ENCODE assay signal across 10 mouse cellular contexts in the genomic region with DNA sequence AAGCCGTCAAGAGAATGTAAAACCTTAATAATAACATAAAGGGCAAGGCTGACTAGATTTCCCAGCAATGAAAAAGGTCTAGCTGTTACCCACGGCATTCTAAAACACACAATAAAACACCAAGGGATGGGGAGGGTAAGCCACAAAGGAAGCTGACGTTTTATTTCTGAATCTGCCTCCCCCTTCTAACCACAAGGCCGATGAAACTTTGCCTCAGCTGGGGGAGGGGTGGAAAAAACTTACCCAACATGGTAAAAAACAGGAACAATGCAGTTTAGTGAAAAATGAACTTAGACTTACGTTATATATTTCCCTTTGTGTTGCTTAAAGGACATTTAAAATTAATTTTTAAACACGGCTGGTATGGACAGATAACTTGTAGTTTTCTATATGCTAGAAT. TPM values are rescaled to one million over a fixed set of nuclear protein-coding genes. Genes with fewer than 3 reads are reported as not detected.
A peak's percentile ranks its signal among the peaks of the same experiment; 100 is the strongest.
DNase-seq lines count a peak whose midpoint lies in the region; ATAC-seq and TF ChIP-seq lines count a peak whose summit lies in the region.
"Had no signal": no experiment of that assay in that cellular context is flagged by ENCODE, and none has a peak within 500 bp of the region (broad histone marks: within the 10 kb centered on the region; RNA-seq: fewer than 3 reads in every experiment).

No protein-coding gene starts in this region.

- no peak for TF ChIP-seq RAD21 in MEL (IDR thresholded peaks at IDR 0.05; ENCODE audit: low read depth, low read length)

- H3K4me1 ChIP-seq in MEL (ENCODE audit: control insufficient read depth in 1 of 2, insufficient read depth in 2 of 2, low read length in 2 of 2), result peaks cover 13 to 19% of the 10 kb centered on the region in 2 experiments
- H3K4me1 ChIP-seq: limb, embryonic 15.5 days had no signal

- peak; percentile 84 to 85 for TF ChIP-seq EP300 in MEL (IDR thresholded peaks at IDR 0.05; ENCODE audit: low read depth in 1 of 2, low read length in 2 of 2)

- intact Hi-C loops in left cerebral cortex, postnatal 14 days (cut with DNase I), result no loop called here
- intact Hi-C loops in left cerebral cortex, postnatal 36 days (cut with DNase I), result no loop called here

- DNase-seq in adrenal gland, postnatal 10 days, result peak; percentile 7
- no peak for DNase-seq in adrenal gland, postnatal 4 days (ENCODE audit: low spot score in 2 of 2)
- peak; percentile 93 for DNase-seq in MEL (ENCODE audit: low read depth, low spot score)
- DNase-seq in left cerebral cortex, postnatal 14 days (ENCODE audit: low spot score in 2 of 2), result no peak
- DNase-seq in left cerebral cortex, postnatal 36 days (ENCODE audit: low spot score in 2 of 2), result no peak
- no peak for DNase-seq in frontal cortex, postnatal 14 days (ENCODE audit: low spot score in 2 of 2)

- H3K9me3 ChIP-seq in MEL (replicated peaks; ENCODE audit: insufficient read depth, low read length), result no peaks in the 10 kb centered on the region
- H3K9me3 ChIP-seq: embryonic facial prominence, embryonic 13.5 days; limb, embryonic 15.5 days had no signal

- H3K9ac ChIP-seq in MEL (ENCODE audit: control insufficient read depth, low read depth, low read length, poor library complexity, severe bottlenecking), result peak overlapping the region; percentile 41
- H3K9ac ChIP-seq: embryonic facial prominence, embryonic 13.5 days; limb, embryonic 15.5 days had no signal

- H3K27ac ChIP-seq in MEL (ENCODE audit: control insufficient read depth, low read depth, low read length), result peak overlapping the region; percentile 62
- H3K27ac ChIP-seq: embryonic facial prominence, embryonic 13.5 days; limb, embryonic 15.5 days had no signal

- H3K36me3 ChIP-seq in MEL (ENCODE audit: control insufficient read depth in 1 of 2, insufficient read depth in 2 of 2, low read length in 2 of 2), result peaks cover 6 to 34% of the 10 kb centered on the region in 2 experiments; a peak in 2 of 4 replicates

- ATAC-seq in hematopoietic stem cell, adult 5-6 weeks (replicated peaks in 1 of 2; ENCODE audit: insufficient read depth in 1 of 2, low FRiP score in 2 of 2, low TSS enrichment in 1 of 2, low read depth in 1 of 2, poor library complexity in 2 of 2, severe bottlenecking in 2 of 2), result peak; percentile 94 to 96
- ATAC-seq in neutrophil, adult 5-6 weeks (ENCODE audit: extremely low read depth, insufficient number of reproducible peaks, low FRiP score, poor library complexity, severe bottlenecking), result peak; percentile 81

- H3K79me2 ChIP-seq in MEL (ENCODE audit: control insufficient read depth, insufficient read depth, low read length, poor library complexity), result peaks cover 2% of the 10 kb centered on the region; the same call in 1 of the 2 replicates

- H3K27me3 ChIP-seq in MEL (ENCODE audit: control insufficient read depth in 1 of 2, insufficient read depth in 2 of 2, low read length in 2 of 2), result no peaks in the 10 kb centered on the region
- H3K27me3 ChIP-seq: embryonic facial prominence, embryonic 13.5 days; limb, embryonic 15.5 days had no signal

- TF ChIP-seq CTCF in MEL (IDR thresholded peaks at IDR 0.05 in 2 of 3, conservative IDR thresholded peaks at IDR 0.05 in 1 of 3; ENCODE audit: control insufficient read depth in 1 of 3, insufficient read depth in 1 of 3, low read depth in 2 of 3, low read length in 3 of 3, poor library complexity in 1 of 3, severe bottlenecking in 1 of 3), result no peak

- H3K4me3 ChIP-seq in MEL (ENCODE audit: control insufficient read depth in 1 of 2, insufficient read depth in 1 of 2, low read depth in 2 of 2, low read length in 2 of 2), result peak overlapping the region; percentile 33 to 52
- H3K4me3 ChIP-seq: embryonic facial prominence, embryonic 13.5 days; limb, embryonic 15.5 days had no signal

- no peak for TF ChIP-seq POLR2A in MEL (IDR thresholded peaks at IDR 0.05; ENCODE audit: control insufficient read depth in 1 of 2, insufficient read depth in 1 of 2, low read depth in 1 of 2, low read length in 2 of 2, poor library complexity in 1 of 2)

TF ChIP-seq in MEL, 35 proteins besides CTCF, POLR2A, EP300 and RAD21:
- peak; percentile 61; the same call in 1 of the 2 replicates for TF ChIP-seq TCF12 (IDR thresholded peaks at IDR 0.05; ENCODE audit: low read depth, low read length)
- TF ChIP-seq MXI1 (IDR thresholded peaks at IDR 0.05; ENCODE audit: low read depth, low read length), result 0 out of 2 replicates have a peak, but pooled peaks have one; percentile 47
- no peak; the same call in 1 of the 2 replicates for TF ChIP-seq BHLHE40 (IDR thresholded peaks at IDR 0.05; ENCODE audit: borderline replicate concordance, low read depth, low read length)
- peak; percentile 61; the same call in 1 of the 2 replicates for TF ChIP-seq MYC (IDR thresholded peaks at IDR 0.05; ENCODE audit: low read depth, low read length)
- peak; percentile 85 for TF ChIP-seq ETS1 (IDR thresholded peaks at IDR 0.05; ENCODE audit: low read depth, low read length)
- 0 out of 2 replicates have a peak, but pooled peaks have one; percentile 56 for TF ChIP-seq MAZ (IDR thresholded peaks at IDR 0.05; ENCODE audit: low read depth, low read length)
- TF ChIP-seq GATA1 (IDR thresholded peaks at IDR 0.05; ENCODE audit: low read depth, low read length), result peak; percentile 27; the same call in 1 of the 2 replicates
- TF ChIP-seq MAFK (IDR thresholded peaks at IDR 0.05; ENCODE audit: borderline replicate concordance, low read depth, low read length), result peak; percentile 43; the same call in 1 of the 2 replicates
- peak; percentile 85 for TF ChIP-seq CHD2 (IDR thresholded peaks at IDR 0.05; ENCODE audit: low read length)
- no peak for TF ChIP-seq HCFC1 (IDR thresholded peaks at IDR 0.05; ENCODE audit: low read depth, low read length)
- TF ChIP-seq SIN3A (IDR thresholded peaks at IDR 0.05; ENCODE audit: low read length), result peak; percentile 80
- no peak for TF ChIP-seq KAT2A (conservative IDR thresholded peaks at IDR 0.05; ENCODE audit: low read depth, low read length)
- TF ChIP-seq RCOR1 (IDR thresholded peaks at IDR 0.05; ENCODE audit: low read depth, low read length), result peak; percentile 81; the same call in 1 of the 2 replicates

RNA-seq across cellular contexts. Expression of gene Stk17b, which starts 11.0 kb away (rescaled TPM):
- total RNA-seq in adrenal gland, postnatal 10 days (2021), result 10 to 100 TPM; 22.4 TPM
- total RNA-seq in adrenal gland, postnatal 4 days (2021), result 10 to 100 TPM; 13.7 to 13.8 TPM
- 6.4 and 8.6 TPM in 2 replicates for total RNA-seq in MEL (2012; rRNA removed)
- polyA plus RNA-seq in MEL (2012; ENCODE audit: insufficient read depth in 1 of 2, insufficient read length in 2 of 2, low read depth in 1 of 2, low replicate concordance in 2 of 2, missing spikeins in 1 of 2), result 1 to 10 TPM in 1 of 2 experiments, not detected in 1; 8.0 TPM
- total RNA-seq in hematopoietic stem cell, adult 5-6 weeks (2017), result 171 and 187 TPM in 2 replicates
- 1,289 and 1,302 TPM in 2 replicates for total RNA-seq in neutrophil, adult 5-6 weeks (2017)
- total RNA-seq in left cerebral cortex, postnatal 14 days (2021), result 10 to 100 TPM in 1 of 2 experiments, 1 to 10 TPM in 1; 9.7 to 10.7 TPM
- 1 to 10 TPM; 7.4 to 8.7 TPM for total RNA-seq in left cerebral cortex, postnatal 36 days (2021)

Comparison
In these comparisons a context has a peak if more than half of its experiments do, and no peak if none do; other contexts are left out.
1. DNase-seq: peak in adrenal gland, postnatal 10 days (single experiment) and MEL (single experiment); none in adrenal gland, postnatal 4 days (0 of 2), left cerebral cortex, postnatal 14 days (0 of 2), left cerebral cortex, postnatal 36 days (0 of 2) and frontal cortex, postnatal 14 days (0 of 2).